Mouse (Mus musculus) liver, embryonic 11.5 days (tissue): ENCODE data around the gene Arhgef26. TPM values are rescaled to one million over a fixed set of nuclear protein-coding genes. Genes with fewer than 3 reads are reported as not detected.

Experiments
- ATAC-seq: fragments of 200-750 bp; cut with Nextera tagmentation; replicated peaks from 2 replicates; pipeline ENCODE4 v1.8.0; 2017; ENCODE audit warnings: moderate number of reproducible peaks, mild to moderate bottlenecking, moderate TSS enrichment, moderate library complexity; ENCODE audit not compliant: low FRiP score
- DNase-seq: peaks from one replicate; pipeline ENCODE4 v3.0.0-alpha.2; 2017; ENCODE audit warnings: low spot score
- H3K27ac ChIP-seq: fragments of 300-500 bp; sonication (generic); 2 replicates; pipeline ENCODE4 v1.5.1; 2014; ENCODE audit warnings: mild to moderate bottlenecking, low read depth, low read length, control low read depth
- H3K27me3 ChIP-seq: fragments of 300-500 bp; sonication (generic); replicated peaks from 2 replicates; pipeline ENCODE4 v1.6.1; 2014; ENCODE audit warnings: low read length, mixed read lengths; ENCODE audit not compliant: control insufficient read depth, insufficient read depth
- H3K36me3 ChIP-seq: fragments of 300-500 bp; sonication (generic); 2 replicates; pipeline ENCODE4 v1.6.1; 2014; ENCODE audit warnings: mild to moderate bottlenecking, low read length, moderate library complexity, mixed read lengths; ENCODE audit not compliant: control insufficient read depth, insufficient read depth
- H3K4me1 ChIP-seq: fragments of 300-500 bp; sonication (generic); replicated peaks from 2 replicates; pipeline ENCODE4 v1.6.1; 2014; ENCODE audit warnings: low read length, mixed read lengths; ENCODE audit not compliant: control insufficient read depth, insufficient read depth
- H3K4me2 ChIP-seq: fragments of 300-500 bp; sonication (generic); 2 replicates; pipeline ENCODE4 v1.6.1; 2014; ENCODE audit warnings: mild to moderate bottlenecking, control low read depth, moderate library complexity
- H3K4me3 ChIP-seq: fragments of 300-500 bp; sonication (generic); 2 replicates; pipeline ENCODE4 v1.5.1; 2014; ENCODE audit warnings: low read depth, low read length, control low read depth
- H3K9ac ChIP-seq: fragments of 300-500 bp; sonication (generic); 2 replicates; pipeline ENCODE4 v1.6.1; 2014; ENCODE audit warnings: low read depth, low read length, control low read depth
- H3K9me3 ChIP-seq: fragments of 300-500 bp; sonication (generic); 2 replicates; pipeline ENCODE4 v1.6.1; 2016; ENCODE audit warnings: low read length, inconsistent platforms, mixed read lengths; ENCODE audit not compliant: control insufficient read depth
- WGBS: fragments of 180-500 bp; shearing (Covaris S2); extraction: QIAGEN DNeasy Blood & Tissue Kit; methylation state at CpG from one replicate; pipeline ENCODE4 v1.1.7; 2014; 5-methylcytosine and 5-hydroxymethylcytosine counted together
- polyA plus RNA-seq: library from polyadenylated mRNA; unstranded; fragments of >200 nt; fragmentation: Nextera tagmentation; extraction: Ambion mirVana; gene quantifications from 2 replicates; pipeline ENCODE4 v1.2.1, GENCODE M21; 2014

The Arhgef26 gene
- polyA plus RNA-seq, 1 experiment from 2014 or later = 0.92 TPM

DNA sequence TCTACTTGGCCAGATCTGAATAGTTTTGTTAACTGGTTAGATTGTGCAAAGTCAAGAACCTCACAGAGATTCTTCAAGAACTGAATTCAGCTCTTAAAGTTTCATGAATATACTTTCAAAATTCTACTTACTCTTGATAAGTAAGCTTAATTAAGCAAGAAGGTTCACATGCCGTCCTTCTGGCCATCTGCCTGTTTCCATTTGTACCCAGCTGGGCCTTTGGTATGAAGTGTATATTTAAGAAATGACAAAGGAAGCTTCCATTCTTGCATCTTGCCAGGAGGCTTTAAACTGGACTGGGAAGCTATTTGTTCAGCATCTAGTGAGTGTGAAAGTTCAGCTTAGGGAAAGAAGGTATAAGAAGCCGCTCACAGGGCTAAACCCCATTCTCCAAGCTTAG lies 34.7 kb downstream of the Arhgef26 start:
- no peak overlapping the region for H3K4me3 ChIP-seq
- no peaks in the 10 kb centered on the region for H3K4me1 ChIP-seq
- no peak for DNase-seq
- H3K9ac ChIP-seq = no peak overlapping the region
- no peak overlapping the region for H3K27ac ChIP-seq
- H3K36me3 ChIP-seq = no peaks in the 10 kb centered on the region
- no peak overlapping the region for H3K4me2 ChIP-seq
- 94% methylated on average over 2 of the region's 2 CpGs for WGBS
- H3K27me3 ChIP-seq = no peaks in the 10 kb centered on the region
- ATAC-seq = no peak
- H3K9me3 ChIP-seq = no peaks in the 10 kb centered on the region

DNA sequence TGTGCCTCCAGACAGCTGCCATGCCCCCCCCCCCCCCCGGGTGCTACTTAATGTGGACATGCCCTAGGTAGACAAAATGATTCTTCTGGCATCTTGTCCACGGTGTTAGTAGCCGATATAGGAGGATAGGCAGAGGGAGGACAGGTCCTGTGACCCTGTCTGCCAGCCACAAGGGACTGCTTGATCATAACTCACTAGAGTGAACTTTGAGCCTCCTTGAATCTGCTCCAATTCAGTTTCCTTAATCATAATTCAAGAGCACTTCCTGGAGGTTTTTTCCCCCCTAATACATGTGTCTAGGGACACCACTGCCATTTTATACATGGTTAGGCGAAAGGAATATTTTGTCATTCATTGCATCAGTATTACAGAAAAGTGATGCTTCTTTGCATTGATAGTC lies 36.2 kb downstream of the Arhgef26 start:
- Histone ChIP-seq H3K9ac (no peak overlapping the region), H3K36me3 (no peaks in the 10 kb centered on the region), H3K27me3 (no peaks in the 10 kb centered on the region), H3K4me2 (no peak overlapping the region), H3K27ac (no peak overlapping the region), H3K4me1 (no peaks in the 10 kb centered on the region), H3K4me3 (no peak overlapping the region), H3K9me3 (no peaks in the 10 kb centered on the region)
- DNase-seq (no peak), ATAC-seq (no peak)
- WGBS = 83% methylated on average over 4 of the region's 4 CpGs

- Histone ChIP-seq H3K27ac (no peak overlapping the region), H3K27me3 (no peaks in the 10 kb centered on the region), H3K4me1 (no peaks in the 10 kb centered on the region), H3K9me3 (no peaks in the 10 kb centered on the region), H3K4me2 (no peak overlapping the region), H3K4me3 (no peak overlapping the region), H3K9ac (no peak overlapping the region), H3K36me3 (no peaks in the 10 kb centered on the region)
- no peak for ATAC-seq
- WGBS = 54% methylated on average over 6 of the region's 6 CpGs
- DNase-seq = no peak
These were observed 36.7 kb downstream of the Arhgef26 start for GRCm38 (mm10) chr3:62374831-62375230.

DNA sequence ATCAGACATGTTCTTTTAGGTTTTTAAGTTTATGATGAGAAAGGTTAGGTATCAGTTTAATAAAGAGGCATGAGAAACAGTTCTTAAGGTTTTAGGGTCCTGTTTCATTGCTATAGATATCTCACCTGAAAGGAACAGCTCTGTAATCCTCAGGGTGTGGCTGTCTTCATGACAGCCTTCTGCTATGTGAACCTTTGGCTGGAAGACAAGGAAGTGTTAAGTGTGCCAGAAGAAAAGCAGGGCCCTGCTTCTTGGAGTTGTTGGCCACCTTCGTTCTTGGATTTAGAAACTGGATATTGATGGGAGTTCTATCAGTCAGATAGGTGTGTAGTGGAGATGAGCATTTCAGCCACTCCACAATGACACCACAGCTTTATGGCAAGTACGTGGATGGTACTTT lies 38.6 kb downstream of the Arhgef26 start:
- no peak for DNase-seq
- Histone ChIP-seq H3K4me2 (no peak overlapping the region), H3K4me3 (no peak overlapping the region), H3K9me3 (no peaks in the 10 kb centered on the region), H3K36me3 (no peaks in the 10 kb centered on the region), H3K27ac (no peak overlapping the region), H3K27me3 (no peaks in the 10 kb centered on the region), H3K9ac (no peak overlapping the region), H3K4me1 (no peaks in the 10 kb centered on the region)
- ATAC-seq = no peak
- WGBS = 81% methylated on average over 2 of the region's 2 CpGs

DNA sequence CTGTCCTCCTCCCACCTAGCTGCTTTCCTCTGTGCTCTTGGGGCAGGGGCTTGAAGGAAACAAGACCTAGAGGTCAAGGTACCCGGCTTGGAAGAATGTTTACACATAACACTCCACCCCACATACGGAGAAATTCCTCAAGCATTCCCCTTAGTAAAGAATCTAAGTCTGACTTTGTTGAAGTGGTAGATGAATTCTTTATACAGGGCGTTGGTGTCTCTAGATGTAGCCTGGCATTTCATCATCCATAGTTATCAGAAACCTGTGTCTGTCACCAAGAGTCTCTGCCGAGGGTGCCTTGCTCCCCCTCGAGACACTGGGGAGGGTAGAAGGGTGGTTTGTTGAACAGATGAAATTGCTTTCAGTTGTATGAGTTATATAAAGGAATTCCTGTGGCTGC lies 41.8 kb downstream of the Arhgef26 start:
- Histone ChIP-seq H3K4me3 (no peak overlapping the region), H3K27me3 (no peaks in the 10 kb centered on the region), H3K4me1 (no peaks in the 10 kb centered on the region), H3K36me3 (no peaks in the 10 kb centered on the region), H3K9me3 (no peaks in the 10 kb centered on the region), H3K9ac (no peak overlapping the region), H3K4me2 (no peak overlapping the region), H3K27ac (no peak overlapping the region)
- 49% methylated on average over 5 of the region's 5 CpGs for WGBS
- ATAC-seq (no peak), DNase-seq (no peak)

GRCm38 (mm10) chr3:62380420-62380819 lies 42.3 kb downstream of the Arhgef26 start:
- Histone ChIP-seq H3K9ac (no peak overlapping the region), H3K4me3 (no peak overlapping the region), H3K4me1 (no peaks in the 10 kb centered on the region), H3K4me2 (no peak overlapping the region), H3K27me3 (no peaks in the 10 kb centered on the region), H3K27ac (no peak overlapping the region), H3K36me3 (no peaks in the 10 kb centered on the region), H3K9me3 (no peaks in the 10 kb centered on the region)
- WGBS = 69% methylated on average over 3 of the region's 3 CpGs
- ATAC-seq (no peak), DNase-seq (no peak)

- H3K4me3 ChIP-seq = no peak overlapping the region
- H3K4me1 ChIP-seq = no peaks in the 10 kb centered on the region
- H3K27me3 ChIP-seq = no peaks in the 10 kb centered on the region
- no peak overlapping the region for H3K9ac ChIP-seq
- no peak overlapping the region for H3K27ac ChIP-seq
- no peak overlapping the region for H3K4me2 ChIP-seq
- 82% methylated on average over 1 of the region's 1 CpGs for WGBS
- no peaks in the 10 kb centered on the region for H3K9me3 ChIP-seq
- DNase-seq (no peak), ATAC-seq (no peak)
- H3K36me3 ChIP-seq = no peaks in the 10 kb centered on the region
These were observed 44.7 kb downstream of the Arhgef26 start for GRCm38 (mm10) chr3:62382853-62383252.

DNA sequence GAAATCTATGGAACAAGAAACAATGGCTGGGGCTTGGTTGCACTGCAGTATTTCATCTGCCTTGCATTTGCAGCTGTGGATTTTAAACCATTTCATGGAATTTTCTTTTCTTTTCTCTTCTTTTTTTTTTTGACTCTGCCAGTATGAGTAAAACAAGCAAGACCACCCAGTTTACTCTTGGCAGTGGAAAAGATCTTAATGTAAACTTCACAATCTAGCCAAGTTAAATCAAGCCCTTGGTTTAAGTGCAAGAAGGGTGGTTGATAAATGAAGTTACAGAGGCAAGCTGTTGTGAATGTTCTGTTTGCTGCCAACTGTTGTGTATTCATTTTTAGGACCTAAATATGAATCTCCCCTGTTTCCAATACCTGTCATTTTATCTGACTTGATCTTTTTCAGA lies 54.5 kb downstream of the Arhgef26 start:
- ATAC-seq (no peak), DNase-seq (no peak)
- Histone ChIP-seq H3K27ac (no peak overlapping the region), H3K4me3 (no peak overlapping the region), H3K4me1 (no peaks in the 10 kb centered on the region), H3K27me3 (no peaks in the 10 kb centered on the region), H3K36me3 (no peaks in the 10 kb centered on the region), H3K4me2 (no peak overlapping the region), H3K9ac (no peak overlapping the region), H3K9me3 (no peaks in the 10 kb centered on the region)

GRCm38 (mm10) chr3:62394284-62394683 lies 56.1 kb downstream of the Arhgef26 start:
- Histone ChIP-seq H3K27me3 (no peaks in the 10 kb centered on the region), H3K4me1 (no peaks in the 10 kb centered on the region), H3K9ac (no peak overlapping the region), H3K4me2 (no peak overlapping the region), H3K36me3 (no peaks in the 10 kb centered on the region), H3K9me3 (no peaks in the 10 kb centered on the region), H3K4me3 (no peak overlapping the region), H3K27ac (no peak overlapping the region)
- DNase-seq = no peak
- 83% methylated on average over 7 of the region's 7 CpGs for WGBS
- ATAC-seq = no peak
